ENCODE assay signal across 22 mouse cellular contexts in genomic region chr4:123693384-123693783, GRCm38 (mm10). TPM values are rescaled to one million over a fixed set of nuclear protein-coding genes. Genes with fewer than 3 reads are reported as not detected.
DNase-seq lines count a peak whose midpoint lies in the region; ATAC-seq and TF ChIP-seq lines count a peak whose summit lies in the region.
"Had no signal": no experiment of that assay in that cellular context is flagged by ENCODE, and none has a peak within 500 bp of the region (broad histone marks: within the 10 kb centered on the region; RNA-seq: fewer than 3 reads in every experiment).

No protein-coding gene starts in this region.

- no peaks in the 10 kb centered on the region for H3K36me3 ChIP-seq in kidney, embryonic 15.5 days
- no peaks in the 10 kb centered on the region for H3K36me3 ChIP-seq in kidney, postnatal 0 days (ENCODE audit: insufficient read depth, low read length)
- H3K36me3 ChIP-seq in kidney, adult 2 months (ENCODE audit: control insufficient read depth, insufficient read depth, low read length): no peaks in the 10 kb centered on the region
- no peaks in the 10 kb centered on the region for H3K36me3 ChIP-seq in neural tube, embryonic 15.5 days
- H3K36me3 ChIP-seq: embryonic facial prominence, embryonic 10.5 days; embryonic facial prominence, embryonic 12.5 days; forebrain, embryonic 15.5 days; G1E had no signal

- no peaks in the 10 kb centered on the region for H3K27me3 ChIP-seq in kidney, embryonic 15.5 days
- H3K27me3 ChIP-seq in kidney, postnatal 0 days (ENCODE audit: insufficient read depth, low read length): no peaks in the 10 kb centered on the region
- H3K27me3 ChIP-seq in kidney, adult 2 months (replicated peaks; ENCODE audit: control insufficient read depth, insufficient read depth, low read length): no peaks in the 10 kb centered on the region
- H3K27me3 ChIP-seq in neural tube, embryonic 15.5 days (replicated peaks): no peaks in the 10 kb centered on the region
- H3K27me3 ChIP-seq: embryonic facial prominence, embryonic 12.5 days; forebrain, embryonic 13.5 days; forebrain, embryonic 15.5 days had no signal

- TF ChIP-seq CTCF in kidney, postnatal 0 days (IDR thresholded peaks at IDR 0.05; ENCODE audit: low read depth): no peak
- TF ChIP-seq CTCF in kidney, adult 2 months (conservative IDR thresholded peaks at IDR 0.05; ENCODE audit: insufficient read depth, insufficient read length, low read depth, low read length): no peak

- ATAC-seq in kidney, embryonic 15.5 days (replicated peaks; ENCODE audit: low FRiP score): peak; percentile 73; the same call in 1 of the 2 replicates
- ATAC-seq in kidney, postnatal 0 days (replicated peaks; ENCODE audit: low FRiP score, low read depth): peak; percentile 74
- ATAC-seq in neural tube, embryonic 15.5 days (ENCODE audit: low FRiP score): peak; percentile 31; the same call in 1 of the 2 replicates
- ATAC-seq: CD4-positive, CD25-positive, alpha-beta regulatory T cell, adult 4 months; forebrain, embryonic 13.5 days; forebrain, embryonic 15.5 days had no signal

- H3K9me3 ChIP-seq in kidney, embryonic 15.5 days (replicated peaks): no peaks in the 10 kb centered on the region
- H3K9me3 ChIP-seq in kidney, postnatal 0 days (replicated peaks; ENCODE audit: low read length): no peaks in the 10 kb centered on the region
- no peaks in the 10 kb centered on the region for H3K9me3 ChIP-seq in neural tube, embryonic 15.5 days (replicated peaks)
- H3K9me3 ChIP-seq: embryonic facial prominence, embryonic 10.5 days; embryonic facial prominence, embryonic 12.5 days; forebrain, embryonic 13.5 days; forebrain, embryonic 15.5 days; G1E had no signal

- no peak overlapping the region for H3K9ac ChIP-seq in kidney, embryonic 15.5 days
- H3K9ac ChIP-seq in kidney, postnatal 0 days (ENCODE audit: low read depth, low read length): no peak overlapping the region
- H3K9ac ChIP-seq in neural tube, embryonic 15.5 days (replicated peaks): no peak overlapping the region
- H3K9ac ChIP-seq: embryonic facial prominence, embryonic 12.5 days; forebrain, embryonic 13.5 days; forebrain, embryonic 15.5 days had no signal

- peak overlapping the region; percentile 23 for H3K27ac ChIP-seq in kidney, embryonic 15.5 days
- no peak overlapping the region for H3K27ac ChIP-seq in kidney, postnatal 0 days
- H3K27ac ChIP-seq in kidney, adult 2 months (ENCODE audit: insufficient read depth, low read depth, low read length): no peak overlapping the region
- no peak overlapping the region for H3K27ac ChIP-seq in neural tube, embryonic 15.5 days (replicated peaks)
- H3K27ac ChIP-seq: embryonic facial prominence, embryonic 10.5 days; embryonic facial prominence, embryonic 12.5 days; forebrain, embryonic 13.5 days; forebrain, embryonic 15.5 days had no signal

- DNase-seq in kidney, postnatal 25 days: no peak
- DNase-seq in kidney, postnatal 0 days (ENCODE audit: low spot score): peak; percentile 28
- DNase-seq in kidney, adult 2 months: no peak
- peak; percentile 3 for DNase-seq in MN1 (ENCODE audit: low spot score)
- DNase-seq in adrenal gland, adult (ENCODE audit: inconsistent age in 2 of 2, low spot score in 1 of 2): no peak
- DNase-seq: adrenal gland, adult 8-10 months; adrenal gland, postnatal 14 days; adrenal gland, postnatal 36 days; B cell, adult 2 months; cerebellum, adult 11-12 months; cerebellum, adult 2 months; cerebellum, adult 9-10 months; cerebellum, postnatal 10 days; cerebellum, postnatal 25 days had no signal

- H3K4me1 ChIP-seq in kidney, embryonic 15.5 days: 0 out of 2 replicates have a peak, but pooled peaks cover 6% of the 10 kb centered on the region
- no peaks in the 10 kb centered on the region for H3K4me1 ChIP-seq in kidney, postnatal 0 days (replicated peaks; ENCODE audit: insufficient read depth, low read length)
- H3K4me1 ChIP-seq in kidney, adult 2 months (ENCODE audit: control insufficient read depth, insufficient read depth, low read length): no peaks in the 10 kb centered on the region; the same call in 1 of the 2 replicates
- no peaks in the 10 kb centered on the region for H3K4me1 ChIP-seq in neural tube, embryonic 15.5 days
- H3K4me1 ChIP-seq: embryonic facial prominence, embryonic 12.5 days; forebrain, embryonic 13.5 days; forebrain, embryonic 15.5 days had no signal

- 48% methylated on average over 12 of the region's 12 CpGs for WGBS in kidney, embryonic 15.5 days
- WGBS in kidney, postnatal 0 days: 45% methylated on average over 12 of the region's 12 CpGs
- 54% methylated on average over 12 of the region's 12 CpGs for WGBS in kidney, adult 2 months
- 55% methylated on average over 12 of the region's 12 CpGs for WGBS in neural tube, embryonic 15.5 days

- H3K4me3 ChIP-seq in kidney, embryonic 15.5 days (replicated peaks): no peak overlapping the region
- H3K4me3 ChIP-seq in kidney, postnatal 0 days (replicated peaks; ENCODE audit: low read depth, low read length): no peak overlapping the region
- H3K4me3 ChIP-seq in kidney, adult 2 months (ENCODE audit: insufficient read depth, low read depth, low read length): no peak overlapping the region
- no peak overlapping the region for H3K4me3 ChIP-seq in neural tube, embryonic 15.5 days (replicated peaks)
- H3K4me3 ChIP-seq: embryonic facial prominence, embryonic 10.5 days; embryonic facial prominence, embryonic 12.5 days; forebrain, embryonic 13.5 days; forebrain, embryonic 15.5 days had no signal

- H3K4me2 ChIP-seq in kidney, embryonic 15.5 days: no peak overlapping the region
- H3K4me2 ChIP-seq in kidney, postnatal 0 days (ENCODE audit: low read length): no peak overlapping the region
- no peak overlapping the region for H3K4me2 ChIP-seq in neural tube, embryonic 15.5 days
- H3K4me2 ChIP-seq: embryonic facial prominence, embryonic 12.5 days; forebrain, embryonic 13.5 days; forebrain, embryonic 15.5 days had no signal

- TF ChIP-seq POLR2A in kidney, adult 2 months (IDR thresholded peaks at IDR 0.05; ENCODE audit: low read depth, low read length): no peak

RNA-seq across cellular contexts. Expression of gene Macf1, which starts 9.2 kb away (rescaled TPM):
- polyA plus RNA-seq in kidney, embryonic 15.5 days (2015; fragmentation: Nextera tagmentation; extraction: Ambion mirVana): 38.1 and 41.2 TPM in 2 replicates
- 33.8 and 36.9 TPM in 2 replicates for polyA plus RNA-seq in kidney, postnatal 0 days (2015; fragmentation: Nextera tagmentation; extraction: Ambion mirVana)
- polyA plus RNA-seq in kidney, adult 2 months (2012; rRNA removed): 58.4 and 62.9 TPM in 2 replicates
- 57.6 and 62.6 TPM in 2 replicates for polyA plus RNA-seq in neural tube, embryonic 15.5 days (2015; fragmentation: Nextera tagmentation; extraction: Ambion mirVana)

RNA-seq across cellular contexts. Expression of gene Ndufs5, which starts 24.6 kb away (rescaled TPM):
- 314 and 337 TPM in 2 replicates for polyA plus RNA-seq in kidney, embryonic 15.5 days (2015; fragmentation: Nextera tagmentation; extraction: Ambion mirVana)
- 456 and 482 TPM in 2 replicates for polyA plus RNA-seq in kidney, postnatal 0 days (2015; fragmentation: Nextera tagmentation; extraction: Ambion mirVana)
- polyA plus RNA-seq in kidney, adult 2 months (2012; rRNA removed): 99.5 and 147 TPM in 2 replicates
- polyA plus RNA-seq in neural tube, embryonic 15.5 days (2015; fragmentation: Nextera tagmentation; extraction: Ambion mirVana): 474 and 561 TPM in 2 replicates

RNA-seq across cellular contexts. Expression of gene Akirin1, which starts 56.8 kb away (rescaled TPM):
- polyA plus RNA-seq in kidney, embryonic 15.5 days (2015; fragmentation: Nextera tagmentation; extraction: Ambion mirVana): 42.5 and 46.8 TPM in 2 replicates
- polyA plus RNA-seq in kidney, postnatal 0 days (2015; fragmentation: Nextera tagmentation; extraction: Ambion mirVana): 45.2 and 46.7 TPM in 2 replicates
- 15.8 and 16.5 TPM in 2 replicates for polyA plus RNA-seq in kidney, adult 2 months (2012; rRNA removed)
- 73.5 and 79.9 TPM in 2 replicates for polyA plus RNA-seq in neural tube, embryonic 15.5 days (2015; fragmentation: Nextera tagmentation; extraction: Ambion mirVana)

Comparison
In these comparisons a context has a peak if more than half of its experiments do, and no peak if none do; other contexts are left out.
1. DNase-seq: peak in kidney, postnatal 0 days (single experiment) and MN1 (single experiment); none in kidney, postnatal 25 days (0 of 2), kidney, adult 2 months (single experiment) and adrenal gland, adult (0 of 2).
2. Peak in every context shown above with its lines, with median percentiles within 50 percentile points of each other: ATAC-seq.